Mouse (Mus musculus) MEL (cell line): ENCODE data around the gene Jade2. TPM values are rescaled to one million over a fixed set of nuclear protein-coding genes. Genes with fewer than 3 reads are reported as not detected.

ENCODE experiments used
- DNase-seq: peaks from one replicate; pipeline ENCODE4 v3.0.0; 2011; ENCODE audit warnings: low read depth, low spot score
- H3K27ac ChIP-seq: 2 replicates; pipeline ENCODE4 v1.5.1; 2012; ENCODE audit warnings: low read depth, mild to moderate bottlenecking, control low read depth, low read length, moderate library complexity; ENCODE audit not compliant: control insufficient read depth
- H3K27me3 ChIP-seq, 2 experiments: fragments of 150-350 bp in 1 of 2; sonication (generic) in 1 of 2; 2 replicates each; pipeline ENCODE4 v1.6.1; 2012; ENCODE audit warnings: low read length in 2 of 2, mild to moderate bottlenecking in 2 of 2, improper control_type of control experiment in 1 of 2, moderate library complexity in 1 of 2; ENCODE audit not compliant: insufficient read depth in 2 of 2, control insufficient read depth in 1 of 2
- H3K36me3 ChIP-seq, 2 experiments: 2 replicates each; pipeline ENCODE4 v1.6.1; 2012 to 2014; ENCODE audit warnings: low read length in 2 of 2, improper control_type of control experiment in 1 of 2, inconsistent platforms in 1 of 2, mild to moderate bottlenecking in 1 of 2; ENCODE audit not compliant: insufficient read depth in 2 of 2, control insufficient read depth in 1 of 2
- H3K4me1 ChIP-seq, 2 experiments: fragments of 150-350 bp in 1 of 2; sonication (generic) in 1 of 2; 2 replicates each; pipeline ENCODE4 v1.6.1; 2012; ENCODE audit warnings: low read length in 2 of 2, improper control_type of control experiment in 1 of 2, mild to moderate bottlenecking in 1 of 2; ENCODE audit not compliant: insufficient read depth in 2 of 2, control insufficient read depth in 1 of 2
- H3K4me3 ChIP-seq, 2 experiments: fragments of 150-350 bp in 1 of 2; sonication (generic) in 1 of 2; 2 replicates each; pipeline ENCODE4 v1.5.1; 2012; ENCODE audit warnings: low read depth in 2 of 2, low read length in 2 of 2, mild to moderate bottlenecking in 2 of 2, moderate library complexity in 2 of 2, control low read depth in 1 of 2, improper control_type of control experiment in 1 of 2; ENCODE audit not compliant: control insufficient read depth in 1 of 2, insufficient read depth in 1 of 2
- H3K79me2 ChIP-seq: 2 replicates; pipeline ENCODE4 v1.6.1; 2012; ENCODE audit warnings: mild to moderate bottlenecking, low read length, moderate library complexity; ENCODE audit not compliant: control insufficient read depth, poor library complexity, insufficient read depth
- H3K9ac ChIP-seq: 2 replicates; pipeline ENCODE4 v1.6.1; 2012; ENCODE audit warnings: low read depth, mild to moderate bottlenecking, control low read depth, low read length, moderate library complexity; ENCODE audit not compliant: control insufficient read depth, poor library complexity, severe bottlenecking
- H3K9me3 ChIP-seq: fragments of 150-350 bp; sonication (generic); replicated peaks from 2 replicates; pipeline ENCODE4 v1.6.1; 2012; ENCODE audit warnings: mild to moderate bottlenecking, low read length, improper control_type of control experiment, moderate library complexity; ENCODE audit not compliant: insufficient read depth
- BHLHE40 ChIP-seq: IDR thresholded peaks from 2 replicates; pipeline ENCODE4 v1.6.1; 2012; ENCODE audit warnings: low read depth, mild to moderate bottlenecking, inconsistent platforms, low read length, improper control_type of control experiment, borderline replicate concordance
- CTCF ChIP-seq, 3 experiments: IDR thresholded peaks in 2 of 3; conservative IDR thresholded peaks in 1 of 3; 2 replicates each; pipeline ENCODE4 v1.5.1; 2011 to 2012; ENCODE audit warnings: low read length in 3 of 3, low read depth in 2 of 3, mild to moderate bottlenecking in 2 of 3, improper control_type of control experiment in 1 of 3, inconsistent platforms in 1 of 3, mixed read lengths in 1 of 3, moderate library complexity in 1 of 3; ENCODE audit not compliant: control insufficient read depth in 1 of 3, insufficient read depth in 1 of 3, poor library complexity in 1 of 3, severe bottlenecking in 1 of 3
- E2F4 ChIP-seq: IDR thresholded peaks from 2 replicates; pipeline ENCODE4 v1.6.1; 2011; ENCODE audit warnings: low read depth, low read length, improper control_type of control experiment, borderline replicate concordance
- ELF1 ChIP-seq: IDR thresholded peaks from 2 replicates; pipeline ENCODE4 v1.6.1; 2014; ENCODE audit warnings: low read depth, mild to moderate bottlenecking, inconsistent platforms, low read length, improper control_type of control experiment, moderate library complexity
- GABPA ChIP-seq: IDR thresholded peaks from 2 replicates; pipeline ENCODE4 v1.6.1; 2012; ENCODE audit warnings: low read depth, mild to moderate bottlenecking, inconsistent platforms, low read length, improper control_type of control experiment, moderate library complexity
- GATA1 ChIP-seq: IDR thresholded peaks from 2 replicates; pipeline ENCODE4 v1.6.1; 2011; ENCODE audit warnings: low read depth, low read length, improper control_type of control experiment
- HCFC1 ChIP-seq: IDR thresholded peaks from 2 replicates; pipeline ENCODE4 v1.6.1; 2012; ENCODE audit warnings: low read depth, mild to moderate bottlenecking, inconsistent platforms, low read length, improper control_type of control experiment, moderate library complexity
- JUND ChIP-seq: IDR thresholded peaks from 2 replicates; pipeline ENCODE4 v1.6.1; 2011; ENCODE audit warnings: low read depth, mild to moderate bottlenecking, improper control_type of control experiment, low read length
- KAT2A ChIP-seq: conservative IDR thresholded peaks from 2 replicates; pipeline ENCODE4 v1.6.1; 2012; ENCODE audit warnings: low read depth, low read length, improper control_type of control experiment, inconsistent platforms
- MAX ChIP-seq: IDR thresholded peaks from 2 replicates; pipeline ENCODE4 v1.6.1; 2011; ENCODE audit warnings: low read length, improper control_type of control experiment
- MAZ ChIP-seq: IDR thresholded peaks from 2 replicates; pipeline ENCODE4 v1.6.1; 2012; ENCODE audit warnings: low read depth, mild to moderate bottlenecking, inconsistent platforms, low read length, improper control_type of control experiment
- MYB ChIP-seq: IDR thresholded peaks from 2 replicates; pipeline ENCODE4 v1.6.1; 2011; ENCODE audit warnings: mild to moderate bottlenecking, low read depth, low read length, improper control_type of control experiment
- NELFE ChIP-seq: IDR thresholded peaks from 2 replicates; pipeline ENCODE4 v1.6.1; 2011; ENCODE audit warnings: low read depth, low read length, improper control_type of control experiment
- POLR2A ChIP-seq, 2 experiments: IDR thresholded peaks; 2 replicates each; pipeline ENCODE4 v1.6.1; 2011 to 2012; ENCODE audit warnings: low read length in 2 of 2, mild to moderate bottlenecking in 2 of 2, control low read depth in 1 of 2, improper control_type of control experiment in 1 of 2, low read depth in 1 of 2, moderate library complexity in 1 of 2; ENCODE audit not compliant: control insufficient read depth in 1 of 2, insufficient read depth in 1 of 2, poor library complexity in 1 of 2
- RCOR1 ChIP-seq: IDR thresholded peaks from 2 replicates; pipeline ENCODE4 v1.6.1; 2012; ENCODE audit warnings: low read depth, mild to moderate bottlenecking, inconsistent platforms, low read length, improper control_type of control experiment
- SMC3 ChIP-seq: IDR thresholded peaks from 2 replicates; pipeline ENCODE4 v1.6.1; 2011; ENCODE audit warnings: low read depth, low read length, improper control_type of control experiment
- TAL1 ChIP-seq: IDR thresholded peaks from 2 replicates; pipeline ENCODE4 v1.6.1; 2012; ENCODE audit warnings: mild to moderate bottlenecking, inconsistent platforms, low read length, moderate library complexity, mixed read lengths
- UBTF ChIP-seq: IDR thresholded peaks from 2 replicates; pipeline ENCODE4 v1.6.1; 2012; ENCODE audit warnings: low read depth, mild to moderate bottlenecking, inconsistent platforms, low read length, improper control_type of control experiment, moderate library complexity, borderline replicate concordance; ENCODE audit not compliant: insufficient read depth
- USF2 ChIP-seq, 2 experiments: IDR thresholded peaks; 2 replicates each; pipeline ENCODE4 v1.6.1; 2011 to 2012; ENCODE audit warnings: improper control_type of control experiment in 2 of 2, low read length in 2 of 2, borderline replicate concordance in 1 of 2, inconsistent platforms in 1 of 2, low read depth in 1 of 2, mild to moderate bottlenecking in 1 of 2; ENCODE audit not compliant: insufficient read depth in 1 of 2
- ZC3H11A ChIP-seq: IDR thresholded peaks from 2 replicates; pipeline ENCODE4 v1.6.1; 2012; ENCODE audit warnings: low read depth, mild to moderate bottlenecking, inconsistent platforms, low read length, improper control_type of control experiment
- ZKSCAN1 ChIP-seq: IDR thresholded peaks from 2 replicates; pipeline ENCODE4 v1.6.1; 2012; ENCODE audit warnings: low read depth, mild to moderate bottlenecking, inconsistent platforms, low read length, improper control_type of control experiment, moderate library complexity
- polyA plus RNA-seq, 2 experiments: library from polyadenylated mRNA; stranded (reverse) in 1 of 2; unstranded in 1 of 2; fragments of >175 nt in 1 of 2; fragments of >200 nt in 1 of 2; gene quantifications; 2 replicates each; pipeline versions ENCODE4 v1.2.1 to v1.2.4; 2012; ENCODE audit warnings: low replicate concordance in 2 of 2, low read depth in 1 of 2; ENCODE audit not compliant: insufficient read length in 2 of 2, insufficient read depth in 1 of 2, missing spikeins in 1 of 2
- total RNA-seq: library from RNA; depleted of rRNA; stranded (reverse); fragments of 300-350 nt; gene quantifications from 2 replicates; pipeline ENCODE4 v1.2.3, GENCODE M21; 2012

Gene Jade2
- total and polyA plus RNA-seq, 3 experiments = 4.5 to 13.0 TPM; not detected in 1

GRCm38 (mm10) chr11:51896012-51896411 lies 38.6 kb upstream of the Jade2 start:
- Histone ChIP-seq H3K4me3 (no peak overlapping the region), H3K4me1 (no peaks in the 10 kb centered on the region)
- TF ChIP-seq ZC3H11A (no peak), ZKSCAN1 (no peak), JUND (no peak), MAZ (no peak), TAL1 (no peak), HCFC1 (no peak), RCOR1 (no peak), MAX (no peak), UBTF (no peak), MYB (no peak), SMC3 (no peak), GATA1 (no peak), CTCF (IDR thresholded peaks at IDR 0.05 in 2 of 3, conservative IDR thresholded peaks at IDR 0.05 in 1 of 3; ENCODE audit: control insufficient read depth in 1 of 3, insufficient read depth in 1 of 3, low read depth in 2 of 3, low read length in 3 of 3, poor library complexity in 1 of 3, severe bottlenecking in 1 of 3) (no peak), KAT2A (no peak)
- TF ChIP-seq, all 39 proteins: peak for 0
- H3K27ac ChIP-seq = no peak overlapping the region
- no peak overlapping the region for H3K9ac ChIP-seq
- H3K36me3 ChIP-seq = no peaks in the 10 kb centered on the region
- H3K79me2 ChIP-seq = no peaks in the 10 kb centered on the region
- DNase-seq = no peak
- H3K27me3 ChIP-seq = peaks cover 0 to 5% of the 10 kb centered on the region in 2 experiments; a peak in 3 of 4 replicates
- H3K9me3 ChIP-seq = no peaks in the 10 kb centered on the region

- no peaks in the 10 kb centered on the region for H3K79me2 ChIP-seq
- H3K4me3 ChIP-seq = no peak overlapping the region
- no peak overlapping the region for H3K27ac ChIP-seq
- peaks cover 7 to 18% of the 10 kb centered on the region in 2 experiments for H3K4me1 ChIP-seq
- H3K36me3 ChIP-seq = peaks cover 0 to 10% of the 10 kb centered on the region in 2 experiments; a peak in 2 of 4 replicates
- no peak for DNase-seq
- TF ChIP-seq ELF1 = no peak
- no peak for TF ChIP-seq CTCF (IDR thresholded peaks at IDR 0.05 in 2 of 3, conservative IDR thresholded peaks at IDR 0.05 in 1 of 3; ENCODE audit: control insufficient read depth in 1 of 3, insufficient read depth in 1 of 3, low read depth in 2 of 3, low read length in 3 of 3, poor library complexity in 1 of 3, severe bottlenecking in 1 of 3)
- no peak for TF ChIP-seq MYB
- no peak for TF ChIP-seq BHLHE40
- no peak for TF ChIP-seq GABPA
- TF ChIP-seq ZKSCAN1 = no peak
- TF ChIP-seq NELFE = no peak
- no peak for TF ChIP-seq USF2 (IDR thresholded peaks at IDR 0.05; ENCODE audit: borderline replicate concordance in 1 of 2, insufficient read depth in 1 of 2, low read depth in 1 of 2, low read length in 2 of 2)
- TF ChIP-seq E2F4 = no peak
- TF ChIP-seq POLR2A (IDR thresholded peaks at IDR 0.05; ENCODE audit: control insufficient read depth in 1 of 2, insufficient read depth in 1 of 2, low read depth in 1 of 2, low read length in 2 of 2, poor library complexity in 1 of 2) = no peak
- no peak for TF ChIP-seq MAZ
- TF ChIP-seq, all 39 proteins: peak for 0
- H3K27me3 ChIP-seq = no peaks in the 10 kb centered on the region
- no peak overlapping the region for H3K9ac ChIP-seq
- H3K9me3 ChIP-seq = no peaks in the 10 kb centered on the region
These were observed 28.2 kb upstream of the Jade2 start for GRCm38 (mm10) chr11:51885681-51886080.
